9 mouse cellular contexts compared by ENCODE assay signal in the genomic region with DNA sequence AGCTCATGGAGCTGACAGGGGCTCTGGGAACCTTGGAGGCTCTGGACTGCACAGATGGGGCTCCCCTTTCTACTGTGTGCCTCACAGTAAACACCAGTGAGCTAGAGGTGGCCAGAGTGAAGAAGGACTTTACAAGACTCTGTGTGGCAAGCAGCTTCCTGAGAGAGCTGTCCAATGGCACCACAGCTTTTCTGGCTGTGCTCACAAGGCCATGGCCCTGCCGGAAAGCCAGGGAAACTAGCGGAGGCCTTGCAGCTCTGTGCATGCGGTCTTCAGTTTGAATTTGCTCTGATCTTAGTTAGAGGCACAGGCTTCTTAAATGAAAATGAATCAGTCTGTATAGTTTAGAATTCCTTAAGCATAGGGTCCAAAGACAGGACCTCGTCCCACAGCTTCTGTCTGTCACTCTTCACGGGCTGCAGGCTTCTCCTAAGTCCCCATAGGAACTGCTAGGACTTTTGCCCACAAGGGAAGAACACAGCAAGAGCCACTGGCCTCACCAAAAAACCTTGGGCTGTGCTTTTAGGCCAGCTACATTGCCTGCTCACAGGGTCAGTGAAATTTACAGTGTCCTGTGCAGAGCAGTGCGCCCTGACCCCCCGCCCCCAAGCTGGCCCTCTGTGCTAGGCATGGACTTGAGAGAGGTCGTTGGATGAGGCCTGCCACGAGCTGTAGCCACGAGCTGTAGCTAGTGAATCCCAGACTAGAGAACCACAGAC.
DNase-seq lines count a peak whose midpoint lies in the region; ATAC-seq and TF ChIP-seq lines count a peak whose summit lies in the region.
"Had no signal": no experiment of that assay in that cellular context is flagged by ENCODE, and none has a peak within 500 bp of the region (broad histone marks: within the 10 kb centered on the region; RNA-seq: fewer than 3 reads in every experiment).

No protein-coding gene starts in this region.

- ATAC-seq in lung, embryonic 14.5 days (ENCODE audit: insufficient read depth), result peak; percentile 63; the same call in 1 of the 2 replicates
- ATAC-seq in kidney, postnatal 0 days (replicated peaks; ENCODE audit: low FRiP score, low read depth), result peak; percentile 7; the same call in 1 of the 2 replicates
- ATAC-seq in megakaryocyte-erythroid progenitor cell, adult 5-6 weeks (replicated peaks; ENCODE audit: low FRiP score, low TSS enrichment, poor library complexity, severe bottlenecking), result peak; percentile 48

- peaks cover 24% of the 10 kb centered on the region for H3K4me1 ChIP-seq in lung, embryonic 14.5 days (ENCODE audit: insufficient read depth)
- peaks cover 18% of the 10 kb centered on the region for H3K4me1 ChIP-seq in kidney, postnatal 0 days (replicated peaks; ENCODE audit: insufficient read depth, low read length)

- WGBS in lung, embryonic 14.5 days, result 44% methylated on average over 10 of the region's 10 CpGs
- 46% methylated on average over 10 of the region's 10 CpGs for WGBS in kidney, postnatal 0 days

- no peak for TF ChIP-seq CTCF in lung, embryonic 14.5 days (IDR thresholded peaks at IDR 0.05; ENCODE audit: low read depth)
- no peak for TF ChIP-seq CTCF in kidney, postnatal 0 days (IDR thresholded peaks at IDR 0.05; ENCODE audit: low read depth)

- no peaks in the 10 kb centered on the region for H3K9me3 ChIP-seq in lung, embryonic 14.5 days (ENCODE audit: low read depth, low read length)
- no peaks in the 10 kb centered on the region for H3K9me3 ChIP-seq in kidney, postnatal 0 days (replicated peaks; ENCODE audit: low read length)
- H3K9me3 ChIP-seq: hindbrain, embryonic 15.5 days had no signal

- H3K4me2 ChIP-seq in lung, embryonic 14.5 days, result no peak overlapping the region
- H3K4me2 ChIP-seq in kidney, postnatal 0 days (ENCODE audit: low read length), result 0 out of 2 replicates have a peak overlapping the region, but pooled peaks have one; percentile 10
- H3K4me2 ChIP-seq: hindbrain, embryonic 15.5 days had no signal

- H3K9ac ChIP-seq in lung, embryonic 14.5 days, result peak overlapping the region; percentile 20
- H3K9ac ChIP-seq in kidney, postnatal 0 days (ENCODE audit: low read depth, low read length), result no peak overlapping the region
- H3K9ac ChIP-seq: hindbrain, embryonic 15.5 days had no signal

- peak overlapping the region; percentile 84 for H3K27ac ChIP-seq in lung, embryonic 14.5 days (ENCODE audit: low read depth)
- peak overlapping the region; percentile 65 for H3K27ac ChIP-seq in kidney, postnatal 0 days
- H3K27ac ChIP-seq: hindbrain, embryonic 15.5 days had no signal

- H3K36me3 ChIP-seq in lung, embryonic 14.5 days (ENCODE audit: insufficient read depth), result no peaks in the 10 kb centered on the region
- H3K36me3 ChIP-seq in kidney, postnatal 0 days (ENCODE audit: insufficient read depth, low read length), result no peaks in the 10 kb centered on the region
- H3K36me3 ChIP-seq: hindbrain, embryonic 15.5 days had no signal

- peak; percentile 71 for DNase-seq in lung, embryonic 14.5 days
- no peak for DNase-seq in lung, postnatal 36 days
- peak; percentile 27 for DNase-seq in embryo, embryonic 10.5 days (ENCODE audit: low spot score)
- peak; percentile 35 for DNase-seq in kidney, postnatal 0 days (ENCODE audit: low spot score)
- DNase-seq in urinary bladder, adult 2 months (ENCODE audit: low spot score), result no peak
- DNase-seq in spleen, adult 12 weeks (ENCODE audit: low spot score), result no peak
- DNase-seq in cerebellum, adult 11-12 months, result no peak

- H3K27me3 ChIP-seq in lung, embryonic 14.5 days (ENCODE audit: insufficient read depth, low read length), result no peaks in the 10 kb centered on the region
- no peaks in the 10 kb centered on the region for H3K27me3 ChIP-seq in kidney, postnatal 0 days (ENCODE audit: insufficient read depth, low read length)
- H3K27me3 ChIP-seq: hindbrain, embryonic 15.5 days had no signal

- no peak overlapping the region for H3K4me3 ChIP-seq in lung, embryonic 14.5 days (ENCODE audit: low read depth, low read length)
- no peak overlapping the region for H3K4me3 ChIP-seq in kidney, postnatal 0 days (replicated peaks; ENCODE audit: low read depth, low read length)
- H3K4me3 ChIP-seq: hindbrain, embryonic 15.5 days had no signal

Comparison
In these comparisons a context has a peak if more than half of its experiments do, and no peak if none do; other contexts are left out.
1. DNase-seq: peak in lung, embryonic 14.5 days (single experiment), embryo, embryonic 10.5 days (single experiment) and kidney, postnatal 0 days (single experiment); none in lung, postnatal 36 days (single experiment), urinary bladder, adult 2 months (single experiment), spleen, adult 12 weeks (single experiment) and cerebellum, adult 11-12 months (single experiment).
2. ATAC-seq: peak in every context shown above with its lines; median percentile 63 in lung, embryonic 14.5 days; 48 in megakaryocyte-erythroid progenitor cell, adult 5-6 weeks; 7 in kidney, postnatal 0 days.